Mouse (Mus musculus): Measurements from ENCODE around the gene Clrn2. TPM values are rescaled to one million over a fixed set of nuclear protein-coding genes. Genes with fewer than 3 reads are reported as not detected.

Clrn2 gene
- polyA plus RNA-seq, 1 experiment: not detected

DNA sequence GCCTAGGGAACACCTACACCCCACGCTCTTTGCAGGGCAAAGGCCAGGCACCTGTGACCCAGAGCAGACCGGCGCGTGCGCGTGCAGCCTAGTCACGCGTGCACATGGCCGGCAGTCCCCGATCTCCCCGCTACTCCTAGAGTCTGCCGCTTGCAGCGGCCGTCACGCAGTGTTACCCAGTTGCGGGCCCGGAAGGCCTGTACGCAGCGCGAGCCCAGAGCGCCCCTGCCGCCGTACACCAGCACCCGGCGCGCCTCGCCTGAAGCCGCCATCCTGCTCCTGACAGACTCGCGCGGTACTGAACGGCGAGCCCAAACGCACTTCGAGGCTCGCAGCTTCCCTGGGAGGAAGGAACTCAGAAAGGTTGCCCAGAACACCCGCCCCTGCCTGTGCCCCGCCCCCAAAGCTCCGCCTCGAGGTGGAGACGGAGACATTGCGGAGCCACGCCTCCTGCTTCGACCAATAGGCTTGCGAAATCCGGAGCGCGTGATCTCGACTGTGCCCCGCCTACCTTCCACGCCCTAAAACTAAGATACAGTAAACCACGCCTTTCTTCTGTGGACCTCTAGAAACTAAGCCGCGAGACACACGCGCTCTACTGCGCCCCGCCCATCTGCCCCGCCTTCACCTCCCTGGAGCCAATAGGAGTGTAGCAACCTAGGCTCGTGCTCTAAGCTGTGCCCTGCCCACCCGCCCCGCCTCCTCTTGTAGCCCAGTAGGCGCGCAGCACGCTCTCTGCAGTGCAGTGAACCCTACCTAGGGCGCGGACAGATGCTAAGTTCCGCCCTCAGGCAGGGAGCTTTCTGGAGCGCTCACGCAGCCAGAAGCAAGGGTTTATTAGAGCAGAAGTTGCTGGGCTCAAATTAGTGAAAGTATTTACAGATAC, 3.5 kb upstream of the Clrn2 start, which contains the start of gene Qdpr:
Qdpr (minus strand) TSS at position 406 of the 886 bp plus-strand sequence.
- Histone ChIP-seq H3K27ac (ENCODE audit: insufficient read depth, low read depth, low read length) (peak within 1 kb of the TSS; percentile 68), H3K36me3 (ENCODE audit: control insufficient read depth, insufficient read depth, low read length) (no peaks in the 10 kb centered on the region), H3K4me1 (ENCODE audit: control insufficient read depth, insufficient read depth, low read length) (peaks cover 6% of the 10 kb centered on the region; the same call in 1 of the 2 replicates), H3K27me3 (replicated peaks; ENCODE audit: control insufficient read depth, insufficient read depth, low read length) (no peaks in the 10 kb centered on the region), H3K4me3 (ENCODE audit: insufficient read depth, low read depth, low read length) (peak within 1 kb of the TSS; percentile 73)
- WGBS: under 1% methylated on average over 70 of the region's 70 CpGs
- TF ChIP-seq POLR2A (IDR thresholded peaks at IDR 0.05; ENCODE audit: low read depth, low read length): peak; percentile 89
- TF ChIP-seq CTCF (conservative IDR thresholded peaks at IDR 0.05; ENCODE audit: insufficient read depth, insufficient read length, low read depth, low read length): no peak
- peak; percentile 99 for DNase-seq

DNA sequence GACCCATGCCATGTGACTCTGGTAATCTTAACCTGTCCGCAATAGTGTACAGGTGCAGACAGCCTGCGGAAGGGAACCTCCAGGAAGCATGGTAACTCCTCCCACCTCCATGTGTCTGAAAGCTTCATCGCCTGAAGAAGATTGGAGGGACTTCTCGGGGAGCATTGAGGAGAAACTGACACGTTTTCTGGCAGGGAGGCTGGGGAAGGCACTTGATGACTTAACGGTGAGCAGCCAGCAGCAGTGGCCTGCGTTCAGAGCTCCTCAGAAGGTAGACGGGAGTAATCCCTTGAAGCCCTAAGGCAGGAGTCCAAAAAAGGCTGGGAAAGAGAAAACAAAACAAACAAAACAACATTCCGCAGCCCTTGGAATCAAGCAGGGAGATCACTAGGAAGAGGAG, 905 bp downstream of the Clrn2 start:
- H3K27ac ChIP-seq (ENCODE audit: insufficient read depth, low read depth, low read length): no peak overlapping the region
- H3K27me3 ChIP-seq (replicated peaks; ENCODE audit: control insufficient read depth, insufficient read depth, low read length): no peaks in the 10 kb centered on the region
- TF ChIP-seq POLR2A (IDR thresholded peaks at IDR 0.05; ENCODE audit: low read depth, low read length) (no peak), CTCF (conservative IDR thresholded peaks at IDR 0.05; ENCODE audit: insufficient read depth, insufficient read length, low read depth, low read length) (no peak)
- no peak for DNase-seq
- no peaks in the 10 kb centered on the region for H3K4me1 ChIP-seq (ENCODE audit: control insufficient read depth, insufficient read depth, low read length)
- H3K4me3 ChIP-seq (ENCODE audit: insufficient read depth, low read depth, low read length): no peak overlapping the region
- no peaks in the 10 kb centered on the region for H3K36me3 ChIP-seq (ENCODE audit: control insufficient read depth, insufficient read depth, low read length)
- 36% methylated on average over 9 of the region's 9 CpGs for WGBS

DNA sequence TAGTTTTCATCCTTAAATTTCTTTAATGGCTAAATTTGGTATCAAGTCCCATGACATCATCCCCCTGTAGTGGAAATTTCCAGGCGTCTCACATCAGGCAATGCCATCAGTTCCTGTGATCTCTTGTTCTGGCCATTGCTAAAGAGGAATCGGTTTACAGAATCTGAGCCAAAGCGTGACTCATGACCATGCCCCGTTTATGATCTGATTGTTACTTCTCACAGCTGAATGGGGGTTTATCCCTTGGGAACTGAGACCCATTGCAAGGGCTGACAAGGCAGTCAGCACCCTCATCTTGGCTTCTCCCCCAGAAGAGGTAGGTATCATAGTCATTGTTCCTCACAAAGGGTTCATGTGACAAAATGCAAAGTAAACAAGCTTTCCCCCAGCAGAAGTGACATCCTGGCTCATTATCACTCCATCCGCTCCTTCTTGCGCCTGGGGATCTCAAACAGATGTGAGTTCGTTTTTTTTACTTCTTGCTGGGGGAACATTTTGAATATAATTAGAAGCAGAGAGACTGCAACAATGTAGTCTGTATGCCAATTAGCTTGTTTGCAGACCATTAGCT, 19.4 kb downstream of the Clrn2 start:
- Histone ChIP-seq H3K27ac (ENCODE audit: insufficient read depth, low read depth, low read length) (no peak overlapping the region), H3K27me3 (replicated peaks; ENCODE audit: control insufficient read depth, insufficient read depth, low read length) (no peaks in the 10 kb centered on the region), H3K36me3 (ENCODE audit: control insufficient read depth, insufficient read depth, low read length) (no peaks in the 10 kb centered on the region), H3K4me3 (ENCODE audit: insufficient read depth, low read depth, low read length) (no peak overlapping the region), H3K4me1 (ENCODE audit: control insufficient read depth, insufficient read depth, low read length) (no peaks in the 10 kb centered on the region)
- DNase-seq: peak; percentile 17
- no peak for TF ChIP-seq POLR2A (IDR thresholded peaks at IDR 0.05; ENCODE audit: low read depth, low read length)
- TF ChIP-seq CTCF (conservative IDR thresholded peaks at IDR 0.05; ENCODE audit: insufficient read depth, insufficient read length, low read depth, low read length): no peak
- 24% methylated on average over 7 of the region's 7 CpGs for WGBS

DNA sequence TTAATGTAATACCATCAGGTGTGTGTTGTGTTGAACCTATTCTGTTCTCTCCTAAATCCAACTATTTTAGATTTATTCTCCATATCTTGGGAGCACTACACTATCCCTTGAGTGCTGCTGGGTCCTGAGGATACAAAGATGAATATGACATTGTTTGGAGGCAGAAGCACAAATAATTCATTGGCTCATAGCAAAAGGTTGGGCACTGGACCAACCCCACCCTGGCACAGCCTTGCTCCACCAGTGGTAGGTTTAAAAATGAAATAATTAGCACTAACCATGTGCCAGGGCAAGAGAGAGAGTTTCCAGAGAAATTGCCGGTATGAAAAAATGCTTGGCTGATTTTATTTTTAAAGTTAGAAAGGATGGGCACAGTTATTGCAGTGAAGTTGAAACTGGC, 20.0 kb downstream of the Clrn2 start:
- no peak overlapping the region for H3K27ac ChIP-seq (ENCODE audit: insufficient read depth, low read depth, low read length)
- no peaks in the 10 kb centered on the region for H3K36me3 ChIP-seq (ENCODE audit: control insufficient read depth, insufficient read depth, low read length)
- 43% methylated on average over 1 of the region's 1 CpGs for WGBS
- TF ChIP-seq CTCF (conservative IDR thresholded peaks at IDR 0.05; ENCODE audit: insufficient read depth, insufficient read length, low read depth, low read length) (no peak), POLR2A (IDR thresholded peaks at IDR 0.05; ENCODE audit: low read depth, low read length) (no peak)
- no peaks in the 10 kb centered on the region for H3K27me3 ChIP-seq (replicated peaks; ENCODE audit: control insufficient read depth, insufficient read depth, low read length)
- H3K4me3 ChIP-seq (ENCODE audit: insufficient read depth, low read depth, low read length): no peak overlapping the region
- H3K4me1 ChIP-seq (ENCODE audit: control insufficient read depth, insufficient read depth, low read length): no peaks in the 10 kb centered on the region
- DNase-seq: no peak

DNA sequence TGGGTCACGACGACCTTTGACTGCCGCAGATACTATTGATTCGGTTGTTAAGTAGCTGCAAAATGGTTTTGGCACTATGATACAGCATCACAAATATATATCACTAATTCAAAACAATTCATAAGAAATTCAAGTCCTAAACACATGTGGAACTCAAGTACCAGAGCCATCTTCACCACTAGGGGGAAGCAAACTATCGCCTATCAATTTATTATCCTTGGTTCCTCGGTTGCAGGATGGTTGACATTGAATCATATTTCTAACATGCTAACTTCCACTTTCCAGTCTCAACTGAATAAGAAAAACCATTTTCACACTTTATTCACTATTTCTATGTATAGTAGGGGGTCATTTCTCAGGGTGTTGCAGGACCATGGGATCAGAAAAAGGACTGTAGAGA, 20.7 kb downstream of the Clrn2 start:
- TF ChIP-seq POLR2A (IDR thresholded peaks at IDR 0.05; ENCODE audit: low read depth, low read length): no peak
- TF ChIP-seq CTCF (conservative IDR thresholded peaks at IDR 0.05; ENCODE audit: insufficient read depth, insufficient read length, low read depth, low read length): peak; percentile 48
- Histone ChIP-seq H3K4me1 (ENCODE audit: control insufficient read depth, insufficient read depth, low read length) (no peaks in the 10 kb centered on the region), H3K27ac (ENCODE audit: insufficient read depth, low read depth, low read length) (no peak overlapping the region), H3K4me3 (ENCODE audit: insufficient read depth, low read depth, low read length) (no peak overlapping the region), H3K36me3 (ENCODE audit: control insufficient read depth, insufficient read depth, low read length) (no peaks in the 10 kb centered on the region), H3K27me3 (replicated peaks; ENCODE audit: control insufficient read depth, insufficient read depth, low read length) (no peaks in the 10 kb centered on the region)
- DNase-seq: peak; percentile 80
- 20% methylated on average over 6 of the region's 6 CpGs for whole genome bisulfite sequencing

DNA sequence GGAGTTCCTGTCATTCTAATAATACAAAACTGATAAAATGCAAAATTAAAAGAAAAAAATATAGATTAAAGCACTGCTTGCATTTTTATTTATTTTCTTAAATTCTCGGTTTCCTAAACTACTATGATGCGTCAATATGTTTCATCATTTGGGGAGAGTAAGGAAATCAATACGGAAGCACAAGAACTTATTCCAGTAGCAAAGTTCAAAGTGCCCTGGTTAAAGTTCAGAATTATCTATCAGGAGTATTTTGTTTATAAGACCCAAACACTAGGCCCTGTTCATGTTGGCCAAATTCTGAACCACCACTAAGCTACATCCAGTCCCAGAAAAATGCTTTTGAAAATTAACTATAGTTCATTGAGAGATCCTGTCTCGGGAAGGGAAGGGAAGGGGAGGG, 21.2 kb downstream of the Clrn2 start:
- Histone ChIP-seq H3K36me3 (ENCODE audit: control insufficient read depth, insufficient read depth, low read length) (no peaks in the 10 kb centered on the region), H3K27ac (ENCODE audit: insufficient read depth, low read depth, low read length) (no peak overlapping the region), H3K4me1 (ENCODE audit: control insufficient read depth, insufficient read depth, low read length) (no peaks in the 10 kb centered on the region), H3K4me3 (ENCODE audit: insufficient read depth, low read depth, low read length) (no peak overlapping the region), H3K27me3 (replicated peaks; ENCODE audit: control insufficient read depth, insufficient read depth, low read length) (no peaks in the 10 kb centered on the region)
- no peak for DNase-seq
- WGBS: 58% methylated on average over 3 of the region's 4 CpGs
- no peak for TF ChIP-seq POLR2A (IDR thresholded peaks at IDR 0.05; ENCODE audit: low read depth, low read length)
- no peak for TF ChIP-seq CTCF (conservative IDR thresholded peaks at IDR 0.05; ENCODE audit: insufficient read depth, insufficient read length, low read depth, low read length)

DNA sequence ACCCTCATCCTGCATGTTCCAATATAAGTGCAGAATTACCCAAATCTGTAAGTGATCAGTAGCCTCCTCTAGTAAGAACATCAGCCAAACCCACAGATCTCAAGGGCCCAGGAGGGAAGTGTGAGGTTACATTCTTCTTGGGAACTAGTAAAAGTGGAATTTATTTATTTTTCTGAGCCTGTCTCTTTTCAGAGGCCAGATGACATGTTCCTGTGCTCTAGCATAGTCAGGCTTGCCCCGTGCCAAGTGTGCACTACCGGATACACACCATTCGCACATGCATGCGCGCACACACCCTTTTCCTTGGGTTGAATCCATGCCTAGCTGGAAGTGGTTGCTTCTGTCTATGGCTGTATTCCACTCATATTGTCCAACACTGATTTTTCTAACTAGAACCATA, 22.2 kb downstream of the Clrn2 start:
- peaks cover 5% of the 10 kb centered on the region; the same call in 1 of the 2 replicates for H3K4me1 ChIP-seq (ENCODE audit: control insufficient read depth, insufficient read depth, low read length)
- no peak overlapping the region for H3K4me3 ChIP-seq (ENCODE audit: insufficient read depth, low read depth, low read length)
- no peaks in the 10 kb centered on the region for H3K27me3 ChIP-seq (replicated peaks; ENCODE audit: control insufficient read depth, insufficient read depth, low read length)
- no peaks in the 10 kb centered on the region for H3K36me3 ChIP-seq (ENCODE audit: control insufficient read depth, insufficient read depth, low read length)
- DNase-seq: no peak
- 83% methylated on average over 5 of the region's 5 CpGs for WGBS
- no peak overlapping the region for H3K27ac ChIP-seq (ENCODE audit: insufficient read depth, low read depth, low read length)
- no peak for TF ChIP-seq CTCF (conservative IDR thresholded peaks at IDR 0.05; ENCODE audit: insufficient read depth, insufficient read length, low read depth, low read length)
